Mouse (Mus musculus): ENCODE data around the gene Gzmf. TPM values are rescaled to one million over a fixed set of nuclear protein-coding genes. Genes with fewer than 3 reads are reported as not detected.
"Not testable (repeated sequence)": the region's sequence is repeated elsewhere in the genome, so short reads cannot be mapped to it uniquely, and the experiment has no call there.

The Gzmf gene
- total and polyA plus RNA-seq, 2 experiments from 2014 or later, result not detected

DNA sequence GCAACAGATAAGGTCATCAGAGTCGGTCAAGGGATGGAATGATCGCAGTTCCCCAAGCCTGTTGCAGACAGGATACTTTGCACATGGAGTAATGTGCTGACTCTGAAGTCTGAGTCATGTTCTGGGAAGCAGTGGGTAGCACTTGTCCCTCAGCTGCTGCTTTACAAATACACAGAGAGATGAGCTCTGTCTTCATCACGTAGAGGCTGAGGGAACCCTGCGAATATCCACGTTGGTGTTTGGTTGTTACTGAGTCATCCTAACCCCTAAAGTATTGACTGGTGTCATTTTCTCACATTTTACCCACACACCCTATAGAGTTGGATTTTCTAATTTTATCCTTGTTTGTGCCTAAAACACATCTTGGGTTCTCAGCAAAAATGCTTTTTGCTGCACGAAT lies 43.2 kb downstream of the Gzmf start:
- no peak for DNase-seq (ENCODE audit: low spot score)
- H3K4me1 ChIP-seq (ENCODE audit: control insufficient read depth, insufficient read depth), result no peaks in the 10 kb centered on the region
- H3K9ac ChIP-seq (replicated peaks; ENCODE audit: low read depth, low read length), result no peak overlapping the region
- no peaks in the 10 kb centered on the region for H3K27me3 ChIP-seq (ENCODE audit: control insufficient read depth, insufficient read depth, low read length)
- no peaks in the 10 kb centered on the region for H3K36me3 ChIP-seq (replicated peaks; ENCODE audit: control insufficient read depth, insufficient read depth, low read length)
- 52% methylated on average over 6 of the region's 6 CpGs for WGBS
- H3K9me3 ChIP-seq (replicated peaks; ENCODE audit: control insufficient read depth, low read length), result no peaks in the 10 kb centered on the region
- ATAC-seq (ENCODE audit: insufficient read depth, low read depth), result no peak
- H3K4me2 ChIP-seq (ENCODE audit: low read depth, low read length), result no peak overlapping the region
- TF ChIP-seq EP300 (IDR thresholded peaks at IDR 0.05; ENCODE audit: low read depth) (no peak), CTCF (IDR thresholded peaks at IDR 0.05; ENCODE audit: low read depth) (no peak)
- no peak overlapping the region for H3K27ac ChIP-seq (ENCODE audit: low read depth)
- no peak overlapping the region for H3K4me3 ChIP-seq (ENCODE audit: low read depth, low read length)

DNA sequence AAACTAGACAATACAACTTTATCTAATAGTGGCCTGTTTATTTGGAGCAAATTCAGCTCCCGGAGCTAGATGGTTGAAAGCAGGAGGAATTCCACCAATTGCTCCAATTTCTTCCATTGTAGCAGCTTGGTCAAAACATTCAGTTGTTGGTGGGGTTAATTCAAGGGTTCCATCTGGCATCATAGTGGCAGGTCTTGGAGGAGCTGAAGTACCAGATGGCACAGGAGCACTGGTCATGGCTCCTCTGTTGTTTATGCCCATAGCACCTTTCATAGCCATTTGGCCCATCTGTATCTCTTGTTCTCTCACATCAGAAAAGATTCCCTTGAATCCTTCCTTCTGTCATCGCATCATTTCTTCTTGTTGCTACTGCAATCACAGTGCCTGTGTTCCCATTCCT lies 49.1 kb downstream of the Gzmf start:
- no peak overlapping the region for H3K27ac ChIP-seq (ENCODE audit: low read depth)
- no peak for TF ChIP-seq EP300 (IDR thresholded peaks at IDR 0.05; ENCODE audit: low read depth)
- no peak for TF ChIP-seq CTCF (IDR thresholded peaks at IDR 0.05; ENCODE audit: low read depth)
- 65% methylated on average over 2 of the region's 2 CpGs for WGBS
- H3K36me3 ChIP-seq (replicated peaks; ENCODE audit: control insufficient read depth, insufficient read depth, low read length), result no peaks in the 10 kb centered on the region
- H3K9ac ChIP-seq (replicated peaks; ENCODE audit: low read depth, low read length), result no peak overlapping the region
- H3K4me2 ChIP-seq (ENCODE audit: low read depth, low read length), result no peak overlapping the region
- H3K4me3 ChIP-seq (ENCODE audit: low read depth, low read length), result no peak overlapping the region
- DNase-seq (ENCODE audit: low spot score) (no peak), ATAC-seq (ENCODE audit: insufficient read depth, low read depth) (no peak)
- no peaks in the 10 kb centered on the region for H3K4me1 ChIP-seq (ENCODE audit: control insufficient read depth, insufficient read depth)
- H3K27me3 ChIP-seq (ENCODE audit: control insufficient read depth, insufficient read depth, low read length), result no peaks in the 10 kb centered on the region
- H3K9me3 ChIP-seq (replicated peaks; ENCODE audit: control insufficient read depth, low read length), result no peaks in the 10 kb centered on the region

DNA sequence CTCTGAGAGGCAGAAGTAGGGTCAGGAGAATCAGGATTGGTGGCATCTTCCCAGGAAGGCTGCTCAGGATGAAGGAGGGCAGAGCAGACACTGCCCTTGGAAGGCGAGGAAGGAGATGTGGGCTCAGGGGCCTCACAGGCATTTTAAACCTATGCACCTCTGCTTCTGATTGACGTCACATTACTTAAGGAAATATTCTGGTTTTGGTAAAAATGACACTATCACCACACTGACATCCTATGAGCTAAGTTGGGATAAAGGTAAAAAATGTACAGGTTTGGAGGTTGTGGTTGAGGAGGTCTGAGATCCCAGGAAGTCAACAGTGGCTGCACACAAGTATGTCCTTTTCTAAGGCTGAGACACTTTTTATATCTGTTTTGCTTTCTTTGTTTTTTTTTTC lies 51.7 kb downstream of the Gzmf start, which contains the start of gene Gzmg:
Gene Gzmg (minus strand): TSS at position 101 of the 400 bp plus-strand sequence.
- not testable (repeated sequence) for H3K4me3 ChIP-seq (ENCODE audit: low read depth, low read length); ATAC-seq (ENCODE audit: insufficient read depth, low read depth); H3K4me2 ChIP-seq (ENCODE audit: low read depth, low read length); DNase-seq (ENCODE audit: low spot score); H3K27ac ChIP-seq (ENCODE audit: low read depth); H3K36me3 ChIP-seq (replicated peaks; ENCODE audit: control insufficient read depth, insufficient read depth, low read length); H3K9me3 ChIP-seq (replicated peaks; ENCODE audit: control insufficient read depth, low read length); H3K4me1 ChIP-seq (ENCODE audit: control insufficient read depth, insufficient read depth); H3K27me3 ChIP-seq (ENCODE audit: control insufficient read depth, insufficient read depth, low read length); H3K9ac ChIP-seq (replicated peaks; ENCODE audit: low read depth, low read length)
- WGBS, result 52% methylated on average over 2 of the region's 2 CpGs

DNA sequence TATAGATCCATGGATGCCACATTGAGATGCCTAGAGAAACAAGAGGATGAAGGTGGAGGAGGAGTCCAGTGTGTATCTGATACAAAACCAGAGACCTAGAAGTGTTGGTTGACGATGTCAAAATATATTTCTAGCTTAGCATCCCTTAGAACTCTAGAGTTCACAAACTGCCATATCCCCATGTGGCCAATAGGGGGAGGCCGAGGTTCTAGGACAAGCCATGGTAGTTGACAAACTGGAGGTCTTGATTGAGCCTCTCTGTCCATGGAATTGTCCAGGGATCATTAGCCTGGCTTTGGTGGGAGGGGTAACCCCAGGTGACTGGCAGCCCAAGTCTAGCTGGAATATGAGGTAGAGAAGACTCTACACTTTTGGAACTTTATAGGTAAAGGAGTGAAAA lies 55.9 kb downstream of the Gzmf start:
- Histone ChIP-seq H3K27me3 (ENCODE audit: control insufficient read depth, insufficient read depth, low read length) (no peaks in the 10 kb centered on the region), H3K9me3 (replicated peaks; ENCODE audit: control insufficient read depth, low read length) (no peaks in the 10 kb centered on the region), H3K4me3 (ENCODE audit: low read depth, low read length) (no peak overlapping the region), H3K4me1 (ENCODE audit: control insufficient read depth, insufficient read depth) (no peaks in the 10 kb centered on the region), H3K4me2 (ENCODE audit: low read depth, low read length) (no peak overlapping the region), H3K27ac (ENCODE audit: low read depth) (no peak overlapping the region), H3K36me3 (replicated peaks; ENCODE audit: control insufficient read depth, insufficient read depth, low read length) (no peaks in the 10 kb centered on the region), H3K9ac (replicated peaks; ENCODE audit: low read depth, low read length) (no peak overlapping the region)
- TF ChIP-seq EP300 (IDR thresholded peaks at IDR 0.05; ENCODE audit: low read depth) (no peak), CTCF (IDR thresholded peaks at IDR 0.05; ENCODE audit: low read depth) (peak; percentile 7; the same call in 1 of the 2 replicates)
- ATAC-seq (ENCODE audit: insufficient read depth, low read depth), result no peak
- WGBS, result 56% methylated on average over 2 of the region's 2 CpGs
- no peak for DNase-seq (ENCODE audit: low spot score)

Other genes with a start within 250 kb of the Gzmf start
- not detected in 2 replicates for gene Mcpt1, start 193.4 kb downstream of the Gzmf start, total RNA-seq (2014; rRNA removed; ENCODE audit: low replicate concordance)
- not detected in 2 replicates for gene Mcpt1, start 193.4 kb downstream of the Gzmf start, polyA plus RNA-seq (2015; fragmentation: Nextera tagmentation; extraction: Ambion mirVana)
- not detected in 2 replicates for gene Mcpt9, start 180.9 kb downstream of the Gzmf start, total RNA-seq (2014; rRNA removed; ENCODE audit: low replicate concordance)
- not detected in 2 replicates for gene Mcpt9, start 180.9 kb downstream of the Gzmf start, polyA plus RNA-seq (2015; fragmentation: Nextera tagmentation; extraction: Ambion mirVana)
- gene Mcpt2, start 169.4 kb downstream of the Gzmf start, total RNA-seq (2014; rRNA removed; ENCODE audit: low replicate concordance), result not detected in 2 replicates
- gene Mcpt2, start 169.4 kb downstream of the Gzmf start, polyA plus RNA-seq (2015; fragmentation: Nextera tagmentation; extraction: Ambion mirVana), result not detected in 2 replicates
- gene Mcpt4, start 149.1 kb downstream of the Gzmf start, total RNA-seq (2014; rRNA removed; ENCODE audit: low replicate concordance), result 0.12 TPM in 1 of 2 replicates, not detected in the other
- 1.8 and 2.3 TPM in 2 replicates for gene Mcpt4, start 149.1 kb downstream of the Gzmf start, polyA plus RNA-seq (2015; fragmentation: Nextera tagmentation; extraction: Ambion mirVana)
- not detected in 2 replicates for gene Mcpt8, start 126.1 kb downstream of the Gzmf start, total RNA-seq (2014; rRNA removed; ENCODE audit: low replicate concordance)
- gene Mcpt8, start 126.1 kb downstream of the Gzmf start, polyA plus RNA-seq (2015; fragmentation: Nextera tagmentation; extraction: Ambion mirVana), result 0.22 and 0.38 TPM in 2 replicates
- gene Ctsg, start 108.8 kb downstream of the Gzmf start, total RNA-seq (2014; rRNA removed; ENCODE audit: low replicate concordance), result not detected in 2 replicates
- 0.15 and 0.23 TPM in 2 replicates for gene Ctsg, start 108.8 kb downstream of the Gzmf start, polyA plus RNA-seq (2015; fragmentation: Nextera tagmentation; extraction: Ambion mirVana)
- not detected in 2 replicates for gene Gzme, start 90.8 kb downstream of the Gzmf start, total RNA-seq (2014; rRNA removed; ENCODE audit: low replicate concordance)
- gene Gzme, start 90.8 kb downstream of the Gzmf start, polyA plus RNA-seq (2015; fragmentation: Nextera tagmentation; extraction: Ambion mirVana), result not detected in 2 replicates
- not detected in 2 replicates for gene Gzmd, start 78.8 kb downstream of the Gzmf start, total RNA-seq (2014; rRNA removed; ENCODE audit: low replicate concordance)
- not detected in 2 replicates for gene Gzmd, start 78.8 kb downstream of the Gzmf start, polyA plus RNA-seq (2015; fragmentation: Nextera tagmentation; extraction: Ambion mirVana)
- gene Gzmg, start 51.8 kb downstream of the Gzmf start, total RNA-seq (2014; rRNA removed; ENCODE audit: low replicate concordance), result not detected in 2 replicates
- gene Gzmg, start 51.8 kb downstream of the Gzmf start, polyA plus RNA-seq (2015; fragmentation: Nextera tagmentation; extraction: Ambion mirVana), result not detected in 2 replicates
- gene Gzmn, start 36.8 kb downstream of the Gzmf start, total RNA-seq (2014; rRNA removed; ENCODE audit: low replicate concordance), result not detected in 2 replicates
- not detected in 2 replicates for gene Gzmn, start 36.8 kb downstream of the Gzmf start, polyA plus RNA-seq (2015; fragmentation: Nextera tagmentation; extraction: Ambion mirVana)
- gene Gzmc, start 23.2 kb upstream of the Gzmf start, total RNA-seq (2014; rRNA removed; ENCODE audit: low replicate concordance), result not detected in 2 replicates
- not detected in 2 replicates for gene Gzmc, start 23.2 kb upstream of the Gzmf start, polyA plus RNA-seq (2015; fragmentation: Nextera tagmentation; extraction: Ambion mirVana)
- not detected in 2 replicates for gene Gzmb, start 50.8 kb upstream of the Gzmf start, total RNA-seq (2014; rRNA removed; ENCODE audit: low replicate concordance)
- gene Gzmb, start 50.8 kb upstream of the Gzmf start, polyA plus RNA-seq (2015; fragmentation: Nextera tagmentation; extraction: Ambion mirVana), result not detected in 2 replicates
- gene Atp12a, start 153.7 kb upstream of the Gzmf start, total RNA-seq (2014; rRNA removed; ENCODE audit: low replicate concordance), result not detected in 2 replicates
- gene Atp12a, start 153.7 kb upstream of the Gzmf start, polyA plus RNA-seq (2015; fragmentation: Nextera tagmentation; extraction: Ambion mirVana), result not detected in 2 replicates
- 2.1 TPM in 1 of 2 replicates, not detected in the other for gene Rnf17, start 191.2 kb upstream of the Gzmf start, total RNA-seq (2014; rRNA removed; ENCODE audit: low replicate concordance)
- gene Rnf17, start 191.2 kb upstream of the Gzmf start, polyA plus RNA-seq (2015; fragmentation: Nextera tagmentation; extraction: Ambion mirVana), result 1.0 and 1.2 TPM in 2 replicates